Mouse (Mus musculus) G1E (cell line): ENCODE measurements around the gene Ctnnbip1.

Source experiments
- CTCF ChIP-seq: IDR thresholded peaks from 2 replicates; pipeline ENCODE4 v1.5.1; 2012; ENCODE audit warnings: low read depth, low read length, inconsistent platforms, mixed read lengths
- GATA1 ChIP-seq: IDR thresholded peaks from 2 replicates; pipeline ENCODE4 v1.6.1; 2012; ENCODE audit warnings: borderline replicate concordance, low read length, inconsistent platforms, mixed read lengths
- GATA2 ChIP-seq: IDR thresholded peaks from 2 replicates; pipeline ENCODE4 v1.6.1; 2012; ENCODE audit warnings: low read depth, low read length, inconsistent platforms, borderline replicate concordance
- POLR2AphosphoS5 ChIP-seq: IDR thresholded peaks from 2 replicates; pipeline ENCODE4 v1.6.1; 2012; ENCODE audit warnings: low read depth, low read length, inconsistent platforms; ENCODE audit not compliant: insufficient replicate concordance
- TAL1 ChIP-seq: conservative IDR thresholded peaks from 2 replicates; pipeline ENCODE4 v1.6.1; 2012; ENCODE audit warnings: low read depth, low read length, inconsistent platforms, mixed read lengths

GRCm38 (mm10) chr4:149505261-149505967, 12.6 kb upstream of the Ctnnbip1 start:
- TF ChIP-seq CTCF, result no peak
- no peak for TF ChIP-seq TAL1
- TF ChIP-seq GATA1, result no peak
- no peak for TF ChIP-seq GATA2
- no peak for TF ChIP-seq POLR2AphosphoS5
